Mouse (Mus musculus) erythroblast, embryonic 14.5 days (primary cell): ENCODE data around the gene Ubfd1.

ENCODE experiments used
- GATA1 ChIP-seq: IDR thresholded peaks from 2 replicates; pipeline ENCODE4 v1.6.1; 2012; ENCODE audit warnings: low read length, inconsistent platforms, mixed read lengths
- TAL1 ChIP-seq: IDR thresholded peaks from 3 replicates; pipeline ENCODE4 v1.6.1; 2012; ENCODE audit warnings: low read length, inconsistent platforms, mixed read lengths

DNA sequence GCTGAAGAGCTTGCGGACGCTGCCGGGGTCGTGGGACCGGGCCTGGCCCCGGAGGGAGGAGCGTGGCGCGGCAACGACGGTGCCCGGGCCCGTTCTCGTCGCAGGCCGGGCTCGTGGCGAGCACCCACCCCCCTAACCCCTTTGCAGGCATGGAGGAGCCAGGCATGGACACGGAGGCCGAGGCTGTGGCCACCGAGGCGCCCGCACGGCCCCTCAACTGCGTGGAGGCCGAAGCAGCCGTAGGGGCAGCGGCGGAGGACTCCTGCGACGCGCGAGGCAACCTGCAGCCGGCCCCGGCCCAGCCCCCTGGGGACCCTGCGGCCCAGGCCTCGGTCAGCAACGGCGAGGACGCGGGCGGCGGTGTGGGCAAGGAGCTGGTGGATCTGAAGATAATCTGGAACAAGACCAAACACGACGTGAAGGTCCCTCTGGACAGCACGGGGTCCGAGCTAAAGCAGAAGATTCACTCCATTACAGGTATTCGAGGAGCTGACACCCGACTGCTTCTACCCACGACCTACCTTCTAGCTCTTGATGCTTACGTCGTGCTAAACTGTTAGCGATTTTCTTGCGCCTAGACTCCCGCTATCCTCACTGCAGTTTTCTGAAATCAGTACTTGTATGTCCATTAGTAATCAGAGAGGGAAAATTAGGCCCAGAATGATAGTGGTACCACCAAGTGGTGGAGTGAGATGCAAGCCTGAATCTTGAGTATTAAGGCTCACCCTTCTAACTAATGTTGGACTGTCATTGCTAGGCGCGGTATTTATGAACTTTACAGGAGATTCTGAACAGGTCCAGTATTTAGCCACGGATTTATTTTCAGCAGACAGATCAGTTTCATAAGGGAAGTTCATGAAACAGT lies 774 bp downstream of the Ubfd1 start:
- TF ChIP-seq GATA1 (no peak), TAL1 (no peak)
